Mouse (Mus musculus) stomach, postnatal 0 days (tissue): ENCODE results near the gene Tmem138.

Experiments
- CTCF ChIP-seq: IDR thresholded peaks from 2 replicates; pipeline ENCODE4 v1.5.1; 2016; ENCODE audit warnings: antibody characterized with exemption, low read depth, mild to moderate bottlenecking, moderate library complexity
- EP300 ChIP-seq: optimal IDR thresholded peaks from 2 replicates; pipeline ENCODE3; 2016; ENCODE audit warnings: antibody characterized with exemption

- TF ChIP-seq CTCF (peak; percentile 35), EP300 (no peak)
These were observed 21.3 kb downstream of the Tmem138 start, which contains the start of gene Tmem216 for GRCm38 (mm10) chr19:10555624-10556510.
